In genomic region chr6:24619285-24620045, GRCm38 (mm10) we compare ENCODE assay signal across 20 mouse cellular contexts. TPM values are rescaled to one million over a fixed set of nuclear protein-coding genes. Genes with fewer than 3 reads are reported as not detected.
DNase-seq lines count a peak whose midpoint lies in the region; ATAC-seq and TF ChIP-seq lines count a peak whose summit lies in the region.
"Had no signal": no experiment of that assay in that cellular context is flagged by ENCODE, and none has a peak within 500 bp of the region (broad histone marks: within the 10 kb centered on the region; RNA-seq: fewer than 3 reads in every experiment).

No protein-coding gene starts in this region.

- no peak for TF ChIP-seq EP300 in stomach, postnatal 0 days (optimal IDR thresholded peaks at IDR 0.05)

- H3K36me3 ChIP-seq in kidney, postnatal 0 days (ENCODE audit: insufficient read depth, low read length), result peaks cover 34% of the 10 kb centered on the region; the same call in 1 of the 2 replicates
- peaks cover 15% of the 10 kb centered on the region for H3K36me3 ChIP-seq in stomach, embryonic 15.5 days
- H3K36me3 ChIP-seq in stomach, postnatal 0 days (ENCODE audit: control insufficient read depth, insufficient read depth, low read length), result peaks cover 10% of the 10 kb centered on the region; the same call in 1 of the 2 replicates

- peak; percentile 52 for ATAC-seq in kidney, postnatal 0 days (replicated peaks; ENCODE audit: low FRiP score, low read depth)
- ATAC-seq in stomach, embryonic 15.5 days (ENCODE audit: insufficient read depth, low FRiP score, low read depth), result peak; percentile 43; the same call in 1 of the 2 replicates
- ATAC-seq in stomach, postnatal 0 days (ENCODE audit: low FRiP score, low TSS enrichment), result no peak
- ATAC-seq: intestine, embryonic 16.5 days had no signal

- H3K9me3 ChIP-seq in kidney, postnatal 0 days (replicated peaks; ENCODE audit: low read length), result no peaks in the 10 kb centered on the region
- H3K9me3 ChIP-seq in stomach, embryonic 15.5 days, result no peaks in the 10 kb centered on the region
- no peaks in the 10 kb centered on the region for H3K9me3 ChIP-seq in stomach, postnatal 0 days (ENCODE audit: control insufficient read depth, low read length)
- H3K9me3 ChIP-seq: embryonic facial prominence, embryonic 15.5 days; heart, embryonic 10.5 days; liver, embryonic 15.5 days had no signal

- no peak overlapping the region for H3K4me3 ChIP-seq in kidney, postnatal 0 days (replicated peaks; ENCODE audit: low read depth, low read length)
- H3K4me3 ChIP-seq in stomach, embryonic 15.5 days (replicated peaks), result no peak overlapping the region
- no peak overlapping the region for H3K4me3 ChIP-seq in stomach, postnatal 0 days (ENCODE audit: low read depth, low read length)
- H3K4me3 ChIP-seq: embryonic facial prominence, embryonic 15.5 days; heart, embryonic 10.5 days; liver, embryonic 15.5 days had no signal

- H3K27me3 ChIP-seq in kidney, postnatal 0 days (ENCODE audit: insufficient read depth, low read length), result no peaks in the 10 kb centered on the region
- no peaks in the 10 kb centered on the region for H3K27me3 ChIP-seq in stomach, embryonic 15.5 days (replicated peaks)
- no peaks in the 10 kb centered on the region for H3K27me3 ChIP-seq in stomach, postnatal 0 days (ENCODE audit: control insufficient read depth, insufficient read depth, low read length)
- H3K27me3 ChIP-seq: embryonic facial prominence, embryonic 15.5 days; liver, embryonic 15.5 days had no signal

- DNase-seq in heart, adult 11 months, result peak; percentile 87
- no peak for DNase-seq in heart, postnatal 10 days
- no peak for DNase-seq in kidney, postnatal 0 days (ENCODE audit: low spot score)
- DNase-seq in kidney, adult 18-20 months, result no peak
- DNase-seq in stomach, postnatal 0 days (ENCODE audit: low spot score), result no peak
- no peak for DNase-seq in cerebellum, adult 8-10 months
- DNase-seq in gastrocnemius, postnatal 25 days, result no peak
- DNase-seq: adrenal gland, postnatal 14 days; B cell, adult 2 months; cerebellum, postnatal 36 days; right cerebral cortex, postnatal 14 days; thymus, postnatal 14 days had no signal

- 39% methylated on average over 6 of the region's 6 CpGs for whole genome bisulfite sequencing in kidney, postnatal 0 days
- 70% methylated on average over 6 of the region's 6 CpGs for WGBS in stomach, embryonic 15.5 days
- WGBS in stomach, postnatal 0 days, result 58% methylated on average over 6 of the region's 6 CpGs

- H3K9ac ChIP-seq in kidney, postnatal 0 days (ENCODE audit: low read depth, low read length), result no peak overlapping the region
- H3K9ac ChIP-seq in stomach, embryonic 15.5 days, result no peak overlapping the region
- no peak overlapping the region for H3K9ac ChIP-seq in stomach, postnatal 0 days (ENCODE audit: low read length)
- H3K9ac ChIP-seq: embryonic facial prominence, embryonic 15.5 days; liver, embryonic 15.5 days had no signal

- intact Hi-C loops in heart, postnatal 10 days (cut with DNase I), result no loop called here

- no peak overlapping the region for H3K4me2 ChIP-seq in kidney, postnatal 0 days (ENCODE audit: low read length)
- no peak overlapping the region for H3K4me2 ChIP-seq in stomach, embryonic 15.5 days
- H3K4me2 ChIP-seq in stomach, postnatal 0 days (replicated peaks; ENCODE audit: low read depth), result no peak overlapping the region
- H3K4me2 ChIP-seq: embryonic facial prominence, embryonic 15.5 days; liver, embryonic 15.5 days had no signal

- H3K4me1 ChIP-seq in kidney, postnatal 0 days (replicated peaks; ENCODE audit: insufficient read depth, low read length), result no peaks in the 10 kb centered on the region
- no peaks in the 10 kb centered on the region for H3K4me1 ChIP-seq in stomach, embryonic 15.5 days
- no peaks in the 10 kb centered on the region for H3K4me1 ChIP-seq in stomach, postnatal 0 days (replicated peaks; ENCODE audit: control insufficient read depth, insufficient read depth)
- H3K4me1 ChIP-seq: embryonic facial prominence, embryonic 15.5 days; heart, embryonic 10.5 days; liver, embryonic 15.5 days had no signal

- no peak for TF ChIP-seq CTCF in kidney, postnatal 0 days (IDR thresholded peaks at IDR 0.05; ENCODE audit: low read depth)
- no peak for TF ChIP-seq CTCF in stomach, postnatal 0 days (IDR thresholded peaks at IDR 0.05; ENCODE audit: low read depth)

- 0 out of 2 replicates have a peak overlapping the region, but pooled peaks have one; percentile 25 for H3K27ac ChIP-seq in kidney, postnatal 0 days
- no peak overlapping the region for H3K27ac ChIP-seq in stomach, embryonic 15.5 days
- no peak overlapping the region for H3K27ac ChIP-seq in stomach, postnatal 0 days (replicated peaks)
- H3K27ac ChIP-seq: embryonic facial prominence, embryonic 15.5 days; heart, embryonic 10.5 days; liver, embryonic 15.5 days had no signal

RNA-seq across cellular contexts. Expression of gene Lmod2, which starts 21.9 kb away (rescaled TPM):
- 100 to 1,000 TPM; 278 to 346 TPM for total RNA-seq in heart, postnatal 10 days (2021)
- polyA plus RNA-seq in kidney, postnatal 0 days (2015; fragmentation: Nextera tagmentation; extraction: Ambion mirVana), result not detected in 2 replicates
- 0.19 TPM in 2 replicates for polyA plus RNA-seq in stomach, embryonic 15.5 days (2015; fragmentation: Nextera tagmentation; extraction: Ambion mirVana)
- polyA plus RNA-seq in stomach, postnatal 0 days (2015; fragmentation: Nextera tagmentation; extraction: Ambion mirVana), result 0.10 TPM in 1 of 2 replicates, not detected in the other
- total RNA-seq in gastrocnemius, postnatal 25 days (2021), result 100 to 1,000 TPM; 183 to 199 TPM
- total RNA-seq: adrenal gland, postnatal 14 days; ES-E14; layer of hippocampus, adult 8-10 months; megakaryocyte-erythroid progenitor cell, adult 5-6 weeks had no signal
- polyA plus RNA-seq: intestine, embryonic 16.5 days had no signal

RNA-seq across cellular contexts. Expression of gene Wasl, which starts 45.3 kb away (rescaled TPM):
- total RNA-seq in heart, postnatal 10 days (2021), result 10 to 100 TPM; 35.1 to 36.4 TPM
- polyA plus RNA-seq in kidney, postnatal 0 days (2015; fragmentation: Nextera tagmentation; extraction: Ambion mirVana), result 122 and 126 TPM in 2 replicates
- polyA plus RNA-seq in stomach, embryonic 15.5 days (2015; fragmentation: Nextera tagmentation; extraction: Ambion mirVana), result 70.3 and 73.1 TPM in 2 replicates
- 73.5 and 80.9 TPM in 2 replicates for polyA plus RNA-seq in stomach, postnatal 0 days (2015; fragmentation: Nextera tagmentation; extraction: Ambion mirVana)
- total RNA-seq in gastrocnemius, postnatal 25 days (2021), result 10 to 100 TPM; 14.0 to 17.1 TPM
